Mouse (Mus musculus) liver, embryonic 14.5 days (tissue): ENCODE data around the gene Chn2.

ENCODE experiments used
- CTCF ChIP-seq: IDR thresholded peaks from 2 replicates; pipeline ENCODE4 v1.5.1; 2016; ENCODE audit warnings: antibody characterized with exemption, low read depth, control low read depth
- EP300 ChIP-seq: IDR thresholded peaks from 2 replicates; pipeline ENCODE4 v1.6.1; 2016; ENCODE audit warnings: antibody characterized with exemption, low read depth

DNA sequence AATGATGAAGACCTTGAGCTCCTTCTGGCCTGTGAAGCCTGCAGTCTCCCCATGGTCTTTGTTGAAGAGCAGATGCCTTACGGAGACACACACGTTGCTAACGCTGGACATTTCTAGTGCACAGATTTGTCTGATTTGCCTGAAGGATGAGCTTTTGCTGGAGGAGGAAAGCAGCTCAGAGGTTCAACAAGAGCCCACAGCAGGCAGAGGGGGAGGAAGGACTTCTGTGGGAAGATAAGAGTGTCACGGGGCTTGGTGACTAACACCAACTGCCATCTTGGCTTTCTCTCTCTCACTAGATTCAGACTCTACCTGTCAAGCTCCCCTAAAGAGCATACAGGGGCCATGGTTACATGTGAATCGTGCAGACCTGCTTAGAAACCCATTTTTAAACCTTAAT is 37.3 kb downstream of the Chn2 start:
- TF ChIP-seq CTCF (no peak), EP300 (no peak)
